Mouse (Mus musculus) liver, embryonic 13.5 days (tissue): ENCODE measurements around the gene Kdm1b. TPM values are rescaled to one million over a fixed set of nuclear protein-coding genes. Genes with fewer than 3 reads are reported as not detected.

Source experiments
- ATAC-seq: fragments of 200-750 bp; cut with Nextera tagmentation; 2 replicates; pipeline ENCODE4 v1.8.0; 2017; ENCODE audit warnings: low read depth, mild to moderate bottlenecking, moderate number of reproducible peaks, moderate library complexity
- DNase-seq: peaks from one replicate; pipeline ENCODE4 v3.0.0; 2022
- H3K27ac ChIP-seq: fragments of 300-500 bp; sonication (generic); 2 replicates; pipeline ENCODE4 v1.5.1; 2015; ENCODE audit warnings: moderate library complexity, mild to moderate bottlenecking, inconsistent platforms
- H3K27me3 ChIP-seq: fragments of 300-500 bp; sonication (generic); 2 replicates; pipeline ENCODE4 v1.6.1; 2015; ENCODE audit warnings: mild to moderate bottlenecking, inconsistent platforms
- H3K36me3 ChIP-seq: fragments of 300-500 bp; sonication (generic); 2 replicates; pipeline ENCODE4 v1.6.1; 2015; ENCODE audit warnings: mild to moderate bottlenecking, inconsistent platforms
- H3K4me1 ChIP-seq: fragments of 300-500 bp; sonication (generic); replicated peaks from 2 replicates; pipeline ENCODE4 v1.6.1; 2015; ENCODE audit warnings: inconsistent platforms
- H3K4me2 ChIP-seq: fragments of 300-500 bp; sonication (generic); 2 replicates; pipeline ENCODE4 v1.6.1; 2015; ENCODE audit warnings: inconsistent platforms, mild to moderate bottlenecking, moderate library complexity
- H3K4me3 ChIP-seq: fragments of 300-500 bp; sonication (generic); replicated peaks from 2 replicates; pipeline ENCODE4 v1.5.1; 2015; ENCODE audit warnings: mild to moderate bottlenecking, inconsistent platforms
- H3K9ac ChIP-seq: fragments of 300-500 bp; sonication (generic); 2 replicates; pipeline ENCODE4 v1.6.1; 2015; ENCODE audit warnings: mild to moderate bottlenecking, inconsistent platforms
- H3K9me3 ChIP-seq: fragments of 300-500 bp; sonication (generic); replicated peaks from 2 replicates; pipeline ENCODE4 v1.6.1; 2016; ENCODE audit warnings: inconsistent platforms
- WGBS: fragments of 180-500 bp; shearing (Covaris S2); methylation state at CpG from one replicate; pipeline ENCODE4 v1.1.7; 2015; ENCODE audit not compliant: insufficient replicate concordance; 5-methylcytosine and 5-hydroxymethylcytosine counted together
- polyA plus RNA-seq: library from polyadenylated mRNA; unstranded; fragments of >200 nt; fragmentation: Nextera tagmentation; extraction: Ambion mirVana; gene quantifications from 2 replicates; pipeline ENCODE4 v1.2.1, GENCODE M21; 2015

The Kdm1b gene
- polyA plus RNA-seq, 1 experiment from 2014 or later = 3.0 TPM

DNA sequence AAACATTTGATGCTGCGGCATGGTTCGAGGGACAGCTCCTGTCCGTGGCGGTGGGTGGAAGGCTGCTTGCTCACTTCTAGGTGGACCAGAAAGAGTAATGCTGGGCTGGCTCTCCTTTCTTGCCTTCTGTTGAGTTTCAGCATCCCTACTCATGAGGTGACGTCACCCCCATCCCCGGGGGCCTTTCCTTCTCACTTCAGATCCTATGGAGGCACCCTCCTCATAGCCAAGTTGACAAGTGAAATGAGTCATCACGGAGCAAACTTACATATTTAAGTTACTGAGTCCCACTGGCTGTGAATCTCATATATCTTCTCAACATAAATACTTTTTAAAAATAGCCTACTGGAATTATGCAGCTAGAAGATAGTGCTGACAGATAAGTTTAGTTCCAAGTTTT is 91.5 kb downstream of the Kdm1b start:
- Histone ChIP-seq H3K4me3 (no peak overlapping the region), H3K27me3 (peaks cover 10% of the 10 kb centered on the region; the same call in 1 of the 2 replicates), H3K9me3 (no peaks in the 10 kb centered on the region), H3K36me3 (0 out of 2 replicates have a peak, but pooled peaks cover 4% of the 10 kb centered on the region), H3K27ac (no peak overlapping the region), H3K4me2 (no peak overlapping the region), H3K9ac (no peak overlapping the region), H3K4me1 (0 out of 2 replicates have a peak, but pooled peaks cover 4% of the 10 kb centered on the region)
- 80% methylated on average over 7 of the region's 7 CpGs for WGBS
- no peak for DNase-seq
- no peak for ATAC-seq

Other genes starting within 250 kb of the Kdm1b start
- gene Kif13a, start 113.6 kb upstream of the Kdm1b start, polyA plus RNA-seq = 2.3 and 2.5 TPM in 2 replicates
- 0.63 and 0.73 TPM in 2 replicates for gene Nhlrc1, start 28.6 kb upstream of the Kdm1b start, polyA plus RNA-seq
- gene Tpmt, start 1.2 kb downstream of the Kdm1b start, polyA plus RNA-seq = 11.1 and 12.9 TPM in 2 replicates
- 493 and 566 TPM in 2 replicates for gene Dek, start 62.7 kb downstream of the Kdm1b start, polyA plus RNA-seq
- gene Rnf144b, start 79.2 kb downstream of the Kdm1b start, polyA plus RNA-seq = 0.93 and 0.98 TPM in 2 replicates